Mouse (Mus musculus): ENCODE results near the gene Osbpl3.

GRCm38 (mm10) chr6:50498346-50498745 lies 42.3 kb upstream of the Osbpl3 start:
- TF ChIP-seq CTCF (IDR thresholded peaks at IDR 0.05; ENCODE audit: control insufficient read depth, insufficient read depth, insufficient replicate concordance, low read depth, low read length) (no peak), POLR2A (IDR thresholded peaks at IDR 0.05; ENCODE audit: control insufficient read depth, low read depth, low read length) (no peak)
